Mouse (Mus musculus): ENCODE measurements around the gene Bmf. TPM values are rescaled to one million over a fixed set of nuclear protein-coding genes. Genes with fewer than 3 reads are reported as not detected.

The Bmf gene
- total RNA-seq, 2 experiments from 2014 or later: 8.8 to 11.5 TPM

GRCm38 (mm10) chr2:118545242-118546103, 4.0 kb downstream of the Bmf start:
- ATAC-seq (ENCODE audit: poor library complexity, severe bottlenecking): peak; percentile 49

- peak; percentile 31 for ATAC-seq (ENCODE audit: poor library complexity, severe bottlenecking)
Observed at GRCm38 (mm10) chr2:118543893-118544799, 5.3 kb downstream of the Bmf start.

GRCm38 (mm10) chr2:118542971-118543573, 6.4 kb downstream of the Bmf start:
- no peak for ATAC-seq (ENCODE audit: poor library complexity, severe bottlenecking)

DNA sequence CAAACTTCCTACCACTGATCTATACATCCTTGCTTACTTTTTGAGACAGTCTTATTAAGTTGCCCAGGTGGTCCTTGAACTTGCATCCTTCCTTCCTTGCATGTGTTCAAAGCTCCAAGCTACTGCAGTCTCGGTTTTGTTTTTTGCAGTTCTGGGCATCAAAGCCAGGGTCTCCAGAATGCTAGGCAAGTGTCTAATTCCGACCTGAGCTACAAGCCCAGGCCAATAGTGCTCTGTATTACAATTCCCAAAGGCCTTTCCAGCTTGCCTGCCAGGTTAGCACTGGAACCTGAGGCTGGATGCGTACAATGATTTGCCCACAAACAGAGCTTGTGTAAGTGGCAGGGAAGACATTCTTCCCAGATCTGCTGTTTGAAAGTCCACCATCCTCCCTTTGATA, 7.8 kb downstream of the Bmf start:
- ATAC-seq (ENCODE audit: poor library complexity, severe bottlenecking): no peak

DNA sequence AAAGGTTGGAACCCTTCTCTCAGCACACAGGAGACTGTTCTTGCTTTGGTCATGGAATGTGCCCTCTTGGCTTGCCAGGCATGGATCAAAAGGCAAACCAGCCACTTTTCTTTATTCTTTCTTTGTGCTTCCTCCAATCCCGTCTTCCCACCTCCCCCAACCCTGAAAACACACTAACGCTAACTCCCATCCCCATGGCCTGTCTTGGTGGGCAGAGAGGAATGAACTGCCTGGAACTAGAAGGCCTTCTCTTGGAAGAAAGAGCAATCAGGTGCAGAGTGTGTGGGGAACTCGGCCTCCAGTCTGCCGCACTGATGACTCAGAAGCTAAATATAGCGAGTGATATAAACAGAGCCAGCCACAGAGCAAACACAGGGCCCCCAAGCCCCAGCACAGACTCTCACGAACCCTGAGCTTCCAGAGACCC, 8.8 kb downstream of the Bmf start:
- ATAC-seq (ENCODE audit: poor library complexity, severe bottlenecking): peak; percentile 34; the same call in 1 of the 2 replicates

GRCm38 (mm10) chr2:118539881-118540516, 9.5 kb downstream of the Bmf start:
- ATAC-seq (ENCODE audit: poor library complexity, severe bottlenecking): peak; percentile 64

GRCm38 (mm10) chr2:118539040-118539439, 10.4 kb downstream of the Bmf start:
- ATAC-seq (ENCODE audit: poor library complexity, severe bottlenecking): no peak

- no peak for ATAC-seq (ENCODE audit: poor library complexity, severe bottlenecking)
Observed at GRCm38 (mm10) chr2:118537226-118537625, 12.3 kb downstream of the Bmf start.

DNA sequence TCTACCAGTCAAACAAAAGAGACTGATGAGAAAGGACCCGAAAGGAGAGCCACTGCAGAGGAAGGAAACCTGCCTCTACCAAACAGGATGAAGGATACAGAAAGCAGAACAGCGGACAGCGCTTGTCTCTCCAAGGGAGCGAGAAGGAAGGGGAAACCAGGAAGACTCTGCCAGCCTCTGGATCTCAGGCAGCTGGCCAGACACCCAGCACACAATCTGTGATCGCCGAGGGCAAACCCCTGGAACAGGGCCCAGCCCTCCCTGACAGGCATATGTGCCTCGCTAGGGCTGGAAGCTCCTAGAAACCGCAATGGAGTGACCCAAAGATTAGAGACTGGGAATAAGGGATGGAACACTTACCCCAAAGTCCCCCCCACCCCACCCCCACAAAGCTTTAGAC, 12.9 kb downstream of the Bmf start:
- no peak for ATAC-seq (ENCODE audit: poor library complexity, severe bottlenecking)

- ATAC-seq (ENCODE audit: poor library complexity, severe bottlenecking): no peak
Observed at GRCm38 (mm10) chr2:118536111-118536510, 13.4 kb downstream of the Bmf start.

DNA sequence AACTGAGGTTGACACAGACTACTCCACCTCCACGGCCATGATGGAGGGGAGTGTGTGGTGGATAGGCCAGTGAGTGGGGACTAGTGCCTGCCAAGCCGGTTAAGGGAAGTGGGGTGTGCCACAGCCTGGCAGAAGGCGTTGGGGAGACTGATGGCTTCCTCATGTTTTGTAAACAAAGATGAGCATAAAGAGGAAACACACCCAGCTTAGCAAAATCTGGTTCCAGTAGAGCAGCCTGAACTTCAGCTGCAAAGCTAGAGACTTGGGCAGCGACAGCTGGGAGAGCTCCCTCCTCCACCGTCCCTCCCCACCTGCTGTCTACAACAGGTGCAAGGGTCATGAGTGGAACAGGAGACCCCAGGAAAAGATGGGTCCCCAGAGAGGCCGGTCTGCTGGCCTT, 15.5 kb downstream of the Bmf start:
- peak; percentile 73 for ATAC-seq (ENCODE audit: poor library complexity, severe bottlenecking)

GRCm38 (mm10) chr2:118532855-118533675, 16.4 kb downstream of the Bmf start:
- ATAC-seq (ENCODE audit: poor library complexity, severe bottlenecking): no peak

DNA sequence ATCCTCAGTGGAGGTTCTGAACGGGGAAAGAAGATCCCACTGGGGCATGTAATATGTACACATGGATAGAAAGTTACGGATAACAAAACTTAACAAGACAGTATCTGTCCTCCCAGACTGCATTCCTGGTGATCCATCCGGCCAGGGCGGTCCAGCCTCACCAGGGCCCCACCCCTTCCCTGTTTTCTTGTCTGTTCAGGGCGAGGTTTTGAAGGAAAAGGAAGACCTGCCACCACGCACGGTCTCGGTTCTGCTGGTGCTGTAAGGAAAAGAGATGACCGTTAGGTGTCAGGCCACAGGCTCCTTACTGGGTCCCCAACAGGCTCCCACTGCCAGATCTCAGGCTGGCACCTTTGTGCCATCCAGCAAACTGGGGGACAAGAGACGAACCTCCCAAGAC, 17.1 kb downstream of the Bmf start:
- ATAC-seq (ENCODE audit: poor library complexity, severe bottlenecking): no peak

DNA sequence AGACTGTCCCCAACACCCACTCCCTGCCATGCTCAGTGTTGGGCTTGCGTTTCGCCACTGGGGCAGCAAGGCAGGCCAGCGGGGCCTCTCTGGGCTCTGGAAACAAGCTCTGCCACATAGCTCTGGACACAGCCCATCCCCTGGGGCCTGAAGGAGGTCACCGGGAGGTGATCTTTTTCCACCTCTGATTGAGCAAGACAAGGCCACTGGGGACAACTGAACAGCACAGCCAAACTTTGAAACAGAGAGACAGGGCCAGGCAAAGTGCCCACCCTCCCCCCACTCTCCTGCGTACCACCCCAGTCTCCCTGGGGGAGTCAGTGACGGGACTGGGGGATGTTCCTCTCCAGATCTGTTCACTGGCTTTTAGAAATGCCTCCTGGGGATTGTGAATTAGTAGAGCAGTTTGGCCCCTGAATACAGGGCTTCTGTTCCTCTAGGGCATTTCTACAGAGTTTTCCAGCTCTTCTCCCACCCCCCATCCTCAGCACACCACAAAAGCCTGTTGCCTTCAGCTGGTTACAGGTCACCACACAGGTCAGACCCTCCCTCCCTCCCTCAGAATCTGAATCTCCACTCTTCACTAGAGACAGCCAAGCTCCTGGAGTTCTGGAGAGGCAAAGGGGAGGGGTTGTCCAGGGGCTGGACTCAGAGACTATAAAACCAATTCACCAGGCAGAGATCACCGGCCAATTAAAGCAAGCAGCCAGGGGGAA, 19.9 kb downstream of the Bmf start:
- ATAC-seq (ENCODE audit: poor library complexity, severe bottlenecking): no peak

GRCm38 (mm10) chr2:118526545-118526944, 22.9 kb downstream of the Bmf start:
- ATAC-seq (ENCODE audit: poor library complexity, severe bottlenecking): no peak

DNA sequence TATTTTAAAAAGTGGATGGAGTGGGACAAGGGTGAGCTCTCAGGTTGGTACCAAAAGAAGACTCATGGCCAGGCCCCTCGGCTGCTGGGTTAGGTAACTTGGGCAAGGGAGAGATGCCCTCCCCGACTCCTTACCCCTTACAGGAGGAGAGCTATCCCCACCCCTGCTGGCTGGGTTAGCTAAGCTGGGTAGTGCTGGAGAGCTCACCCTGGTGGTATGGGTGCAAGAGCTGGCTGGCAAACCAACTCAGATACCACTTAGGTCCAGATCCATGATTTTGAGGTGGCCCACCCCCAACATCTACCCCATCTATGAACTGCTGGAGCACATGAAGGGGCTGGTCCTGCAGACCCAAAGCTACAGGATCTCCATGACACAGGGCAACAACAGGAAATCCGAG, 24.7 kb downstream of the Bmf start:
- no peak for ATAC-seq (ENCODE audit: poor library complexity, severe bottlenecking)

- ATAC-seq (ENCODE audit: poor library complexity, severe bottlenecking): no peak
Observed at GRCm38 (mm10) chr2:118523163-118523730, 26.2 kb downstream of the Bmf start.

GRCm38 (mm10) chr2:118522265-118522664, 27.2 kb downstream of the Bmf start:
- ATAC-seq (ENCODE audit: poor library complexity, severe bottlenecking): 0 out of 2 replicates have a peak, but pooled peaks have one; percentile 40
